Mouse (Mus musculus) G1E (cell line): ENCODE results near the gene Cyp27a1.

ENCODE experiments used
- CTCF ChIP-seq: IDR thresholded peaks from 2 replicates; pipeline ENCODE4 v1.5.1; 2012; ENCODE audit warnings: low read depth, low read length, inconsistent platforms, mixed read lengths
- GATA1 ChIP-seq: IDR thresholded peaks from 2 replicates; pipeline ENCODE4 v1.6.1; 2012; ENCODE audit warnings: borderline replicate concordance, low read length, inconsistent platforms, mixed read lengths
- GATA2 ChIP-seq: IDR thresholded peaks from 2 replicates; pipeline ENCODE4 v1.6.1; 2012; ENCODE audit warnings: low read depth, low read length, inconsistent platforms, borderline replicate concordance
- POLR2AphosphoS5 ChIP-seq: IDR thresholded peaks from 2 replicates; pipeline ENCODE4 v1.6.1; 2012; ENCODE audit warnings: low read depth, low read length, inconsistent platforms; ENCODE audit not compliant: insufficient replicate concordance
- TAL1 ChIP-seq: conservative IDR thresholded peaks from 2 replicates; pipeline ENCODE4 v1.6.1; 2012; ENCODE audit warnings: low read depth, low read length, inconsistent platforms, mixed read lengths

- TF ChIP-seq CTCF, result no peak
- TF ChIP-seq TAL1, result no peak
- TF ChIP-seq GATA1, result no peak
- no peak for TF ChIP-seq GATA2
- no peak for TF ChIP-seq POLR2AphosphoS5
Observed at GRCm38 (mm10) chr1:74668371-74668770, 45.0 kb upstream of the Cyp27a1 start.
